Mouse (Mus musculus) effector memory CD4-positive, alpha-beta T cell, adult 7 months (primary cell): ENCODE results near the gene Wwtr1. TPM values are rescaled to one million over a fixed set of nuclear protein-coding genes. Genes with fewer than 3 reads are reported as not detected.

ENCODE experiments used
- polyA plus RNA-seq: library from polyadenylated mRNA; unstranded; fragments of 100-300 nt; shearing (Covaris generic); gene quantifications from one replicate; pipeline ENCODE4 v1.2.1, GENCODE M21; 2017

Wwtr1 gene
- 0.07 TPM for polyA plus RNA-seq

GRCm38 (mm10) chr3:57575660-57576055 is at the start of gene Wwtr1:
Wwtr1 (minus strand) TSS chr3:57575910.

GRCm38 (mm10) chr3:57425089-57425730 is 150.5 kb downstream of the Wwtr1 start, which contains the start of gene Tm4sf4:
Tm4sf4 (plus strand) TSS chr3:57425314.

Other genes starting within 250 kb of the Wwtr1 start
- gene Tm4sf4, start 150.6 kb downstream of the Wwtr1 start, polyA plus RNA-seq, result not detected
- 27.2 TPM for gene Commd2, start 75.8 kb upstream of the Wwtr1 start, polyA plus RNA-seq
- 0.51 TPM for gene Ankub1, start 116.9 kb upstream of the Wwtr1 start, polyA plus RNA-seq
- 53.8 TPM for gene Rnf13, start 160.2 kb upstream of the Wwtr1 start, polyA plus RNA-seq